Mouse (Mus musculus): ENCODE measurements at regions not wholly inside any gene's neighbourhood (a gene's known extent, or its start where the extent isn't known, plus 50 kb on each side); places are given as distances from the start of the nearest gene placed in this dataset.

GRCm38 (mm10) chr7:134462677-134463076 is 77.2 kb upstream of the D7Ertd443e start:
- TF ChIP-seq ZNF384 (IDR thresholded peaks at IDR 0.05; ENCODE audit: low read depth, low read length), result no peak
- TF ChIP-seq MYC (IDR thresholded peaks at IDR 0.05; ENCODE audit: low read depth, low read length), result no peak
